Mouse (Mus musculus) kidney, adult 2 months (tissue): Measurements from ENCODE around the gene Hectd4. TPM values are rescaled to one million over a fixed set of nuclear protein-coding genes. Genes with fewer than 3 reads are reported as not detected.
A peak's percentile ranks its signal among the peaks of the same experiment; 100 is the strongest.

Experiments
- DNase-seq: peaks from one replicate; pipeline ENCODE4 v3.0.0; 2021
- H3K27ac ChIP-seq: fragments of 200-500 bp; 2 replicates; pipeline ENCODE4 v1.5.1; 2012; ENCODE audit warnings: low read depth, low read length, control low read depth, inconsistent platforms; ENCODE audit not compliant: insufficient read depth
- H3K27me3 ChIP-seq: fragments of 200-500 bp; replicated peaks from 2 replicates; pipeline ENCODE4 v1.6.1; 2012; ENCODE audit warnings: mild to moderate bottlenecking, moderate library complexity, low read length, inconsistent platforms; ENCODE audit not compliant: control insufficient read depth, insufficient read depth
- H3K36me3 ChIP-seq: fragments of 200-500 bp; 2 replicates; pipeline ENCODE4 v1.6.1; 2012; ENCODE audit warnings: mild to moderate bottlenecking, moderate library complexity, low read length, inconsistent platforms; ENCODE audit not compliant: control insufficient read depth, insufficient read depth
- H3K4me1 ChIP-seq: fragments of 200-500 bp; 2 replicates; pipeline ENCODE4 v1.6.1; 2011; ENCODE audit warnings: low read length; ENCODE audit not compliant: control insufficient read depth, insufficient read depth
- H3K4me3 ChIP-seq: fragments of 200-500 bp; 2 replicates; pipeline ENCODE4 v1.5.1; 2011; ENCODE audit warnings: mild to moderate bottlenecking, low read depth, low read length, control low read depth; ENCODE audit not compliant: insufficient read depth
- CTCF ChIP-seq: fragments of 200-500 bp; conservative IDR thresholded peaks from 2 replicates; pipeline ENCODE4 v1.5.1; 2011; ENCODE audit warnings: low read depth, mild to moderate bottlenecking, control low read depth, low read length, moderate library complexity, mixed read lengths; ENCODE audit not compliant: insufficient read depth, insufficient read length
- POLR2A ChIP-seq: fragments of 200-500 bp; IDR thresholded peaks from one replicate; pipeline ENCODE4 v1.6.1; 2011; ENCODE audit warnings: low read depth, low read length, control low read depth
- WGBS: fragments of 180-500 bp; shearing (Covaris S2); methylation state at CpG from one replicate; pipeline ENCODE4 v1.1.7; 2018; 5-methylcytosine and 5-hydroxymethylcytosine counted together
- polyA plus RNA-seq: library from polyadenylated mRNA; depleted of rRNA; stranded (reverse); fragments of >200 nt; gene quantifications from 2 replicates; pipeline ENCODE4 v1.2.3, GENCODE M21; 2012

The Hectd4 gene
- polyA plus RNA-seq, 1 experiment = 10.1 TPM

GRCm38 (mm10) chr5:121386120-121386909, 166.3 kb downstream of the Hectd4 start:
- H3K4me1 ChIP-seq = no peaks in the 10 kb centered on the region; the same call in 1 of the 2 replicates
- H3K4me3 ChIP-seq = no peak overlapping the region
- H3K36me3 ChIP-seq = no peaks in the 10 kb centered on the region
- H3K27me3 ChIP-seq = no peaks in the 10 kb centered on the region
- no peak for TF ChIP-seq POLR2A
- TF ChIP-seq CTCF = no peak
- H3K27ac ChIP-seq = no peak overlapping the region
- no peak for DNase-seq
- 37% methylated on average over 22 of the region's 22 CpGs for WGBS

GRCm38 (mm10) chr5:121387126-121387525, 167.1 kb downstream of the Hectd4 start:
- H3K36me3 ChIP-seq = no peaks in the 10 kb centered on the region
- H3K4me1 ChIP-seq = no peaks in the 10 kb centered on the region; the same call in 1 of the 2 replicates
- TF ChIP-seq CTCF (no peak), POLR2A (no peak)
- no peak for DNase-seq
- 72% methylated on average over 4 of the region's 4 CpGs for WGBS
- no peak overlapping the region for H3K4me3 ChIP-seq
- H3K27me3 ChIP-seq = no peaks in the 10 kb centered on the region
- H3K27ac ChIP-seq = no peak overlapping the region

GRCm38 (mm10) chr5:121389106-121389505, 169.1 kb downstream of the Hectd4 start:
- Histone ChIP-seq H3K27me3 (no peaks in the 10 kb centered on the region), H3K27ac (no peak overlapping the region), H3K4me1 (no peaks in the 10 kb centered on the region; the same call in 1 of the 2 replicates), H3K4me3 (no peak overlapping the region), H3K36me3 (no peaks in the 10 kb centered on the region)
- TF ChIP-seq CTCF = no peak
- TF ChIP-seq POLR2A = no peak
- no peak for DNase-seq
- 63% methylated on average over 7 of the region's 7 CpGs for WGBS

GRCm38 (mm10) chr5:121389691-121390090, 169.7 kb downstream of the Hectd4 start:
- Histone ChIP-seq H3K4me1 (no peaks in the 10 kb centered on the region), H3K4me3 (no peak overlapping the region), H3K36me3 (no peaks in the 10 kb centered on the region), H3K27me3 (no peaks in the 10 kb centered on the region), H3K27ac (no peak overlapping the region)
- TF ChIP-seq POLR2A (no peak), CTCF (no peak)
- DNase-seq = no peak

GRCm38 (mm10) chr5:121392667-121393380, 172.8 kb downstream of the Hectd4 start:
- Histone ChIP-seq H3K4me3 (no peak overlapping the region), H3K27me3 (no peaks in the 10 kb centered on the region), H3K27ac (no peak overlapping the region), H3K36me3 (no peaks in the 10 kb centered on the region), H3K4me1 (no peaks in the 10 kb centered on the region; the same call in 1 of the 2 replicates)
- TF ChIP-seq POLR2A (no peak), CTCF (peak; percentile 51)
- 52% methylated on average over 16 of the region's 16 CpGs for WGBS
- DNase-seq = peak; percentile 65

- WGBS = 70% methylated on average over 3 of the region's 3 CpGs
- H3K27me3 ChIP-seq = no peaks in the 10 kb centered on the region
- TF ChIP-seq POLR2A (no peak), CTCF (no peak)
- no peak overlapping the region for H3K4me3 ChIP-seq
- no peaks in the 10 kb centered on the region for H3K36me3 ChIP-seq
- H3K27ac ChIP-seq = no peak overlapping the region
- H3K4me1 ChIP-seq = no peaks in the 10 kb centered on the region; the same call in 1 of the 2 replicates
- no peak for DNase-seq
Measured at GRCm38 (mm10) chr5:121393402-121393801, 173.4 kb downstream of the Hectd4 start.

- WGBS = 80% methylated on average over 5 of the region's 5 CpGs
- Histone ChIP-seq H3K27me3 (no peaks in the 10 kb centered on the region), H3K4me1 (peaks cover 13% of the 10 kb centered on the region; the same call in 1 of the 2 replicates), H3K4me3 (no peak overlapping the region), H3K36me3 (no peaks in the 10 kb centered on the region), H3K27ac (no peak overlapping the region)
- DNase-seq = no peak
- TF ChIP-seq POLR2A (no peak), CTCF (no peak)
Measured at GRCm38 (mm10) chr5:121395621-121396020, 175.6 kb downstream of the Hectd4 start.
